Mouse (Mus musculus): ENCODE results near the gene Akt2.

The Akt2 gene

DNA sequence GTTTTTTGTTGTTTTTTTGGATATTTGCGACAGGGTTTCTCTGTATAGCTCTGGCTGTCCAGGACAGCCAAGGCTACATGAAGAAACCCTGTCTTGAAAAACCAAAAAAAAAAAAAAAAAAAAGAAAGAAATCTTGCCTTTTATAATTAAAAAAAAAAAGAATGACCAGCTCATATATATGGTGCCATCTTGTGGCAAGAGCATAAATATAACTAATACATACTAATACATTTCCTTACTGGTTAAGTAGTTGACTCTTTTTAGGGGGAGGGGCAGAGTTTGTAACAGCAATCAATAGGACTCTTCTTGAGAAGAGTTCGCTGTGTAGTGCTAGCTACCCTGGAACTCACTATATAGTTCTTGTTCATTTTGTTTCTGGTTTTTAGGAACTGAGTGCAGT is 3.6 kb upstream of the Akt2 start:
- in situ Hi-C loops (cut with MboI, MseI), result no loop called here

GRCm38 (mm10) chr7:27590088-27590487 is 1.3 kb upstream of the Akt2 start:
- in situ Hi-C loops (cut with MboI, MseI), result no loop called here

DNA sequence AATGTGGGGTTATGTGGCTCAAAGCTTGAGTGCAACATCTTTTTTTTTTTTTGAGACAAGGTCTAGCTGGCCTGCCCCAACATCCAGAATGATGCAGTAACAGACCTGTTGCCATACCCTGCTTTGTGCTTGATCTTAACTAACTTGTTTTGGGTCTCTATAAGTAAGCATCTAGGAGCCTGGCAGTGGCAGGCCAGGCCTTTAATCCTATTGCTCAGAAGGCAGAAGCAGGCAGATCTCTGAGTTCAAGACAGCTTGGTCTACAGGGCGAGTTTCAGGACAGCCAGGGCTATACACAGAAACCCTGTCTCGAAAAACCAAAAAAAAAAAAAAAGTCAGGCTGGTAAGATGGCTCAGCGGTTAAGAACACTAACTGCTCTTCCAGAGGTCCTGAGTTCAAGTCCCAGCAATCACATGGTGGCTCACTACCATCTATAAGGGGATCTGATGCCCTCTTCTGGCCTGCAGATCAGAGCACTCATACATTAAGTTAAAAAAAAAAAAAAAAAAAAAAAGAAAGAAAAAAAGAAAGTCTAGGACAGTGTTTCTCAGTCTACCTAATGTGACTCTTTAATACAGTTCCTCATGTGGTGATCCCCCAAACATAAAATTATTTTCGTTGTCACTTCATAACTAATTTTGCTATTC is 662 bp upstream of the Akt2 start:
- in situ Hi-C loops (cut with MboI, MseI), result no loop called here

DNA sequence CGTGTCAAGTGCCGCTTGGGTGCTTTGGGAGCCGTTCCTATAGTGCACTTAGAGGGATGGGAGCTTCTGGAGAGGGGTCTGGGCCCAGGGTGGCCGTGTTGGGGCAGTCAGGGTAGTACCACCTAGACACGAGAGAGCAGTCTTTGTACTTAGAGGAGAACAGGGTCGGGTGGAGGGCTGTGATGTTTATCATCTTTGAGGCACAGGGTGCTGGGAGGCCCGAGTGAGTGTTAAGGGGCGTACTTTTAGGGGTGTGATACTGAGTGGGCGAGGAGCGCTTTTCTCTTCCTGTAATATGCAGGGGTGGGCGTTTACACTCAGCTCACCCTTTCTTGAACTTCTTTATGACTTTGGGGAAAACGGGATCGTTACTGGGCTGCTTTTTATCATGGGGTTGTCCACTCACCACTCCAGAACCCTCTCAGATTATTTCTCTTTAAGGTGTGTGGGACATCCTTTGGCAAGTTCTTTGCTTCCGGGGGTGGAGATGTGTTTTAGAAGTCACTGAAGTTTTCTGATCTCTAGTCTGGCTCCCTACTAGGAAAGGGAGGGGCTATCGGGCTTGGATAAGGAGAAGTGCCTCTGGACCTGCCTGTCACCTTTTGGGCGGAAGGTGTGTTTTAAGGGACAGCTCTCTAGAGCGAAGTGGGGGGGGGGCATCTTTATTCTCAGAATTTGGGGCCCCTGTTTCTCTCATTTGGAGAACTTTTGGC is 1.0 kb downstream of the Akt2 start:
- in situ Hi-C loops (cut with MboI, MseI), result no loop called here

DNA sequence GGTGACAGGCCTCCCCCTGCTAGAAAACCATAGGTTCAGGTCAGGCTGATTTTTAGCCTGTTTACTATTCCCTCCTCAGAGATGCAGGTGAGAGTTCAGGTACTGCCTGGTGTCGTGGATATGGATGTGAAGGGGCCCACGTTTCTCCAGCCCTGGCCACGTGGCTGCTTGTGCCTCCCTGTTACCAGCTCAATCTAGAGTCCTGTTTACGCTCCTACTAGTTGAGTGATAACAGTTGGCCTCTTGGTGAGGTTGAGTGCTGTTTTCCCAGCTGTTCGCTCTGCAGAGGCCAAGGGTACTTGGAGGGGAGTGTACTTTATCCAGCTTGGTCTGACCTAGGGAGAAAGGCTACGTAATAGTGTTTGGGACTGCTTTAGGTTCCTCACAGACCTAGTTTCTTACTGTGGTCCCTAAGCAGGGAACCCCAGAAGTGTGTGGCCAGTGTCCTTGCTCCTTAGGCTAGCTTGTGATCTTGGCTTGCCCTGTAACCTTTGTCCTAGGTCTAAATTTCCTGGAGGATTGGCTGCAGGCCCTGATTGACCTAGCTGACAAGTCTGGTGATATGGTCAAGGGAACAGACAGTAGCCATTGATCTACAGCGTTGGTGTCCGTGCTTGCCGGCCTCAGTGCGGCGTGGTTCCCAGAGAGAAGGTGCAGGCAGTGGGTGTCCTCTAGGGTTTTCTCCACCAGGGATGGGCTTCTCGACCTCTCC is 1.7 kb downstream of the Akt2 start:
- in situ Hi-C loops (cut with MboI, MseI), result no loop called here

- in situ Hi-C loops (cut with MboI, MseI), result no loop called here
Measured at GRCm38 (mm10) chr7:27596586-27597503, 5.5 kb downstream of the Akt2 start.

DNA sequence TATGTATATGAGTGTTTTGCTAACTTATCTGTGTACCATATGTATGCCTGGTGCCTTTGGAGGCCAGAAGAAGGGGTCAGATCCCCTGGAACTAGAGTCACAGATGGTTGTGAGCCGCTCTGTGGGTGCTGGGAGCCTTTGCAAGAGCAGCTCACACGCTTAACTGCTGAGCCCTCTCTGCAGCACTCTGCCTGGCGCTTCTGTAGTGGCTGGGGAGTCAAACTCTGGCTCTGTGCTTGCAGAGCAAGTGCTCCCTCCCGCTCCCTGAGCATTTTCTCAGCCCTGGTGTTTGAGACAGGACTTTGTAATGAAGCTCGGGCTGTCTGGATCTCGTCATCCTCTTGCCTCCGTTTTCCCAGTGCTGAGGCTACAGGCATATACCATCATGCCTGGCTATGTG is 6.7 kb downstream of the Akt2 start:
- in situ Hi-C loops (cut with MboI, MseI), result no loop called here

GRCm38 (mm10) chr7:27601628-27602027 is 10.3 kb downstream of the Akt2 start:
- in situ Hi-C loops (cut with MboI, MseI), result no loop called here

DNA sequence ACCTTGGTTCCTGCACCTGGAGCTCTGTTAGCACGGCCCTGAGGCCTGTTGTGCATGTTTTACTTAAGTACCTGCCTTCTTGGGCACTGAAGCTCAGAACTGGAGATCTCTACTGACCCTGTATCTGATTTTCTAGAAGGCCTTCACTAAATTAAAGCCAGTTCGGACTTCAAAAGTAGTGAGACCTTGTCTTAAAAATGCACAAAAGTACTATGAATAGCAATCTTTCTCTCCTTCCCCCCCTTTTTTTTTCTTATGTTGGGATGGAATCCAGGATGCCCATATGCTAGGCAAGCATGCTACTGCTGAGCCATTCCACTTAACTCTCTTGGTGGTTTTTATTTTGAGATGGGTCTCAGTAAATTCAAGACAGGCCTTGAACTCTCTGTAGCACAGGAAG is 10.8 kb downstream of the Akt2 start:
- in situ Hi-C loops (cut with MboI, MseI), result no loop called here

GRCm38 (mm10) chr7:27602835-27603234 is 11.5 kb downstream of the Akt2 start:
- in situ Hi-C loops (cut with MboI, MseI), result no loop called here

- in situ Hi-C loops (cut with MboI, MseI), result no loop called here
Measured at GRCm38 (mm10) chr7:27604661-27605348, 13.5 kb downstream of the Akt2 start.

- in situ Hi-C loops (cut with MboI, MseI), result no loop called here
Measured at GRCm38 (mm10) chr7:27605499-27606285, 14.3 kb downstream of the Akt2 start.

- in situ Hi-C loops (cut with MboI, MseI), result no loop called here
Measured at GRCm38 (mm10) chr7:27606481-27607254, 15.3 kb downstream of the Akt2 start.

DNA sequence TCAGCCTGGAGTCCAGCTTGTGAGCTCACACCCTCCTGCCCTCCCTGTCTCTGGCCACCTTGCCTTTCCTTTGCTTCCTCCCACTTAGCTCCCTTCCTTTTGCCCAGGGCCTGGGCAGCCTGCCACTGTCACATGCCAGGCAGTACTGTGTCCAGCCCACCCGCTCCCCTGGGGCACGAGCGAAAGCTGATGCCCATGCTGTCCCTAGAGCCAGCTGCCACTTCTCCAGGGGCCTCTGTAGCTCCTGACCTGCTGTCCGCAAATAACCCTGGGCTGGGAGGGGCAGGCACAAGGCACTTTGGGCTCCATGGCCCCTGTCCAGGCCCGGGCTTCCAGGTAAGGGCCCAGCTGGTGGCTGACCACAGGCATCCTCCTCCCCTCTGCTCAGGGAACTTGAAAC is 16.2 kb downstream of the Akt2 start:
- in situ Hi-C loops (cut with MboI, MseI), result no loop called here

- in situ Hi-C loops (cut with MboI, MseI), result no loop called here
Measured at GRCm38 (mm10) chr7:27608130-27608529, 16.8 kb downstream of the Akt2 start.

DNA sequence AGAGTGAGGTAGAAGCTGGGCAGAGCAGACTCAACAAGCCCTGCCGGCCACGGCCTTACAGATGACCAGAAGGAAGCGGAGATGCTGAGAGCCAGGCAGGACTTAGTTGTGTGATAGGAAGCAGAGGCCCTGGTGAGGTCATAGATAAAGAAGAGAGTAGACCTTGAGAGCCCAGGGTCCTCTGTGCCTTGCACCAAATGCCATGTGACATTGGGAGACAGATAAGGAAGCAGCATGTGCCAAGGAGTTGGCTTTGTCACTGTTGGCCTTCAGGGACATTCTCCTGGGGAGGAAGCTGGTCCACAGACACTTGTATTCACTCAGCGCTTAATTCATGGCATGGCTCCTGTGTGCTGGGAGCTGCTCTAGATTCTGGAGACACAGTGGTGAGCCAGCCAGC is 17.9 kb downstream of the Akt2 start:
- in situ Hi-C loops (cut with MboI, MseI), result no loop called here

GRCm38 (mm10) chr7:27609688-27610087 is 18.3 kb downstream of the Akt2 start:
- in situ Hi-C loops (cut with MboI, MseI), result no loop called here

DNA sequence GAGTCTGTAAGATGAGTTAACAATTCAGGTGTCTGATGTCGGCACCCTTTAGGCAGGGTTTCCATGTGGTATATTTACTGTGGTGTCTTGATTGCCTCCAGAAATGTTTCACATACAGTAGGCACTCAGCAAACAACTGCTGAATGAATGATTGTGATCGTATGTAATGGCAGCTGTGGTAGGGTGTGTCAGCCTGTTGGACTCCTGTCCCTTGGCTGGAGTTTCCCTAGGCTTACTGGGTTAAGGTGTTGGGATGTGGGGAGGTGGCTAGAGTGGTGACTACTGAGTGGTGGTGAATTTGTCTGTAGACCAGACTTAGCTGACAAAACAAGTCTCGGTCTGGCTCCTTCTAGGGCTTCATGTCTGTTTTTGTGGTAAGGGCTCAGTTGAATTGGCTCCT is 19.0 kb downstream of the Akt2 start:
- in situ Hi-C loops (cut with MboI, MseI), result no loop called here

DNA sequence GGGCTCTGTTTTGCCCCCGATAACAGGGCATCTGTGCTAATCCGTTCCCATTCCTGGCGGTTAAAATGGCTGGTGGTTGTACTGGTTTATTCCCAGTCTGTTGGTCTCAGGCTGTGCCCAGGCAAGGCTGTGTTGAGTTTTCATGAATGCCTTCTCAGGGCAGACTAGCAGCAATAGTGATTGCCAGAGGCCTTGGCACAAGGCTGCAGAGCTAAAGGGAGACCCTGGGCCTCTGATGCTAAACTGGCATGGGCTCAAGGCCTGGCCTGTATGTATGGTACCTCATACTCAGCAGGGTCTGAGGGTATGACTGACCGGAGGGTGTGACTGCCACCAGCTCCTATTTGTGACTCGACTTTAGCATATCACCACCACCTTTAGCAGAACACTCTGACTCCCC is 19.5 kb downstream of the Akt2 start:
- in situ Hi-C loops (cut with MboI, MseI), result no loop called here

GRCm38 (mm10) chr7:27612940-27613339 is 21.6 kb downstream of the Akt2 start:
- in situ Hi-C loops (cut with MboI, MseI), result no loop called here
